Mouse (Mus musculus) heart, postnatal 0 days (tissue): ENCODE measurements around the gene Kif5a.

Experiments
- CTCF ChIP-seq: IDR thresholded peaks from 2 replicates; pipeline ENCODE4 v1.5.1; 2016; ENCODE audit warnings: antibody characterized with exemption, control low read depth, low read depth
- EP300 ChIP-seq: IDR thresholded peaks from 2 replicates; pipeline ENCODE4 v1.6.1; 2016; ENCODE audit warnings: antibody characterized with exemption, low read depth

GRCm38 (mm10) chr10:127312858-127313257 lies 49.7 kb upstream of the Kif5a start:
- TF ChIP-seq CTCF (no peak), EP300 (no peak)
